Mouse (Mus musculus): ENCODE data around the gene Ccdc6. TPM values are rescaled to one million over a fixed set of nuclear protein-coding genes. Genes with fewer than 3 reads are reported as not detected.

Ccdc6 gene
- total RNA-seq, 1 experiment = 21.3 TPM

DNA sequence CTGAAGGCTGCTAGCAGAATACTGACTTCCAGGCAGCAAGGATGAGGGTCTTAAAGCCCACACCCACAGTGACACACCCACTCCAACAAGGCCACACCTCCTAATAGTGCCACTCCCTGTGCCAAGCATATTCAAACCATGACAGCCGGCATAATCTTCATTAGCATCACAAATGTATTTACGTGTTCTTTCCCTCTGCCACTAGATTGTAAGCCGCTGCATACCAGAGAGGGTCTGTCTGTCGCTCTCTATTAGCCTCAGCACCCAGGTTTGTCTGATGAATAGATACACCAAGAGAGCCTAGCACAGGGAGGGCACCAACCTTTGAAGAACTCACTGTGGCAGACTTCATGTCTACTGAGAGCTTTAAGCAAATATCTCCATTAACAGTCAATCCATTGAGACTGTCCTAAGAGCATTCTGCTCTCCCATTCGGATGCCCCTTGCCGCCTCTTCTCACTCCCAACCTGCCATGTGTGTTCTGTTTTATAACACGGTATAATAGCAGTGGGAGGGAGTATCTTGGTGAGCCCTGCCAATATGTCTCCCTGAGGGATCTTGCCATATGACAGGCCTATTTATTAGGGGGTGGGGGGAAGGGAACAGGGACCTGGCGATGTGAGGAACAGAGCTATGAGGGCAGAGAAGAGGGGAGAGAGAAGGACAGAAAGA lies 30.3 kb upstream of the Ccdc6 start:
- no peaks in the 10 kb centered on the region for H3K36me3 ChIP-seq (ENCODE audit: control insufficient read depth, insufficient read depth, low read length, poor library complexity, severe bottlenecking)
- no peak for DNase-seq (ENCODE audit: low read depth, low spot score)
- H3K4me1 ChIP-seq (ENCODE audit: control insufficient read depth in 2 of 2, insufficient read depth in 2 of 2, low read length in 2 of 2, poor library complexity in 1 of 2) = peaks cover 0 to 5% of the 10 kb centered on the region in 2 experiments; a peak in 1 of 4 replicates
- H3K4me3 ChIP-seq (ENCODE audit: insufficient read depth in 1 of 2, low read depth in 1 of 2, low read length in 2 of 2, poor library complexity in 1 of 2, severe bottlenecking in 1 of 2) = no peak overlapping the region
- H3K27ac ChIP-seq (ENCODE audit: insufficient read depth, low read depth, low read length, poor library complexity, severe bottlenecking) = no peak overlapping the region
- no peaks in the 10 kb centered on the region for H3K9me3 ChIP-seq (ENCODE audit: control insufficient read depth, insufficient read depth, low read depth, low read length)
- H3K9ac ChIP-seq (ENCODE audit: insufficient read depth, low read depth, low read length, poor library complexity, severe bottlenecking) = no peak overlapping the region
- no peak for TF ChIP-seq ZNF384 (IDR thresholded peaks at IDR 0.05; ENCODE audit: low read depth, low read length)
- no peak for TF ChIP-seq MAFK (IDR thresholded peaks at IDR 0.05; ENCODE audit: insufficient read depth, low read depth, low read length)
- TF ChIP-seq HCFC1 (IDR thresholded peaks at IDR 0.05; ENCODE audit: borderline replicate concordance, insufficient read depth, low read length) = no peak
- no peak for TF ChIP-seq CHD2 (IDR thresholded peaks at IDR 0.05; ENCODE audit: low read depth, low read length)
- no peak for TF ChIP-seq ZC3H11A (IDR thresholded peaks at IDR 0.05; ENCODE audit: borderline replicate concordance, low read depth, low read length)
- in situ Hi-C loops (cut with MboI; ENCODE audit: low sequenced_read_pairs in 2 of 2, unreplicated experiment in 2 of 2) = no loop called here

DNA sequence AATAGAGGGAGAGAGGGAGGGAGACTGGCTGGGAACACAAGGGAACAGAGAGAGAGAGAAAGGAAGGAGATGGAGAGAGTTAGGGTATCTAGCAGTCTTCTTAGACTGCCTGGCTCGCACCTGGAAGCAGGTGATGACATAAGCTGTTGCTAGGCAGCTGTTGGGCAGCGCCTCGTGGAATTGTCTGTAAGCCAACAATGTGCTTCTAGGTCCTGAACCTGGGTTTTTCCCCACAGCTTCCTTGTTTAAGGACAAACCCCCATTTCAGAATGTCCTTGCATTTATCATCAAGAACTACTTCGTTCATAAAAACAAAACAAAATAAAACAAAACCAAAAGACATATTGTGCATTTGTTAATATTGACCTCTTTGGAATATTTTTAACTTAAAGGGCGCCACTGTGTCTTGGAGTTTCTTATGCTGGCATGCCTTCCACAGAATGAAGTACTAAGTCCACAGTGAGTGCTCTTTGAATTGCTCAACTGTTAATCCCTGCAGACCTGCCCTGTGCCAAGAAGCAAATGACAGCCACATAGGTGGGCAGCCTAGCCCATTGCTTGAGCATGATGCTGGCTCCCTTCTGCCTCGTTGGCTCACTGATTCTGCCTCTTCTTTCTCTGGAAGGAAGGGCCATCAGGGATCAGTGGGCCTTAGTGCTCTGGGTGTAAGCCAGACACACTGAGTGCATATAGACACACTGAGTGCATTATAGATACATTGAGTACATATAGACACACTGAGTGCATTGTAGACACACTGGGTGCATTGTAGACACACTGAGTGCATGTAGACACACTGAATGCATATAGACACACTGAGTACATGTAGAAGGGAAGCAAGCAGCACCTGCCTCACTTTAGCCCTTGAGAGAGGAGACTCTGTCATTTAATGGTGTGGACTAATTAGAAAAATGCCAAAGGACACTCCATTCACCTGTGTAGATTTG lies 29.5 kb upstream of the Ccdc6 start:
- H3K9ac ChIP-seq (ENCODE audit: insufficient read depth, low read depth, low read length, poor library complexity, severe bottlenecking) = no peak overlapping the region
- no peak for DNase-seq (ENCODE audit: low read depth, low spot score)
- H3K4me1 ChIP-seq (ENCODE audit: control insufficient read depth in 2 of 2, insufficient read depth in 2 of 2, low read length in 2 of 2, poor library complexity in 1 of 2) = peaks cover 0 to 5% of the 10 kb centered on the region in 2 experiments; a peak in 1 of 4 replicates
- H3K27ac ChIP-seq (ENCODE audit: insufficient read depth, low read depth, low read length, poor library complexity, severe bottlenecking) = no peak overlapping the region
- TF ChIP-seq CHD2 (IDR thresholded peaks at IDR 0.05; ENCODE audit: low read depth, low read length) (no peak), HCFC1 (IDR thresholded peaks at IDR 0.05; ENCODE audit: borderline replicate concordance, insufficient read depth, low read length) (no peak), ZC3H11A (IDR thresholded peaks at IDR 0.05; ENCODE audit: borderline replicate concordance, low read depth, low read length) (no peak), ZNF384 (IDR thresholded peaks at IDR 0.05; ENCODE audit: low read depth, low read length) (no peak), MAFK (IDR thresholded peaks at IDR 0.05; ENCODE audit: insufficient read depth, low read depth, low read length) (no peak)
- no peaks in the 10 kb centered on the region for H3K36me3 ChIP-seq (ENCODE audit: control insufficient read depth, insufficient read depth, low read length, poor library complexity, severe bottlenecking)
- no peak overlapping the region for H3K4me3 ChIP-seq (ENCODE audit: insufficient read depth in 1 of 2, low read depth in 1 of 2, low read length in 2 of 2, poor library complexity in 1 of 2, severe bottlenecking in 1 of 2)
- no peaks in the 10 kb centered on the region for H3K9me3 ChIP-seq (ENCODE audit: control insufficient read depth, insufficient read depth, low read depth, low read length)
- in situ Hi-C loops (cut with MboI; ENCODE audit: low sequenced_read_pairs in 2 of 2, unreplicated experiment in 2 of 2) = no loop called here

DNA sequence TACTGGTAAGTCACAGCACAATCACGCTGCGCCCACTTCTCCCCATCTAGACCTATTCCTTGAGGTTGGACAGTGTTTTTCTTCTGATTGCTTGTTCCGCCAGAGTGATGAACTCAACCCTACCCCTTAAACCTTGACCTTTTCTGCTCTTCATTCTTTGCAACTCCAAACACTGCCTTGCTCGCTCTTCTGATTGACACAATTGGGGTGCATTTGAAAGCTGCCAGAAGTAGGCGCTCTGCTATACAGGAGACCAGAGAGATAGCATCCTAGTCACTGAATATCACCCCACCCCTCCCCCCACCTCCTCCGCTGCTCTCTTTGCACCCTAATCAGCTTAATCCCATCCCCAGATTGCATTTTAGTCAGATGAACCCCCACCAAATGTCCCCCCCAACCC lies 27.6 kb upstream of the Ccdc6 start:
- Histone ChIP-seq H3K4me3 (ENCODE audit: insufficient read depth in 1 of 2, low read depth in 1 of 2, low read length in 2 of 2, poor library complexity in 1 of 2, severe bottlenecking in 1 of 2) (0 out of 4 replicates have a peak overlapping the region, but pooled peaks of 1 of the 2 experiments have one; percentile 50), H3K9ac (ENCODE audit: insufficient read depth, low read depth, low read length, poor library complexity, severe bottlenecking) (no peak overlapping the region), H3K27ac (ENCODE audit: insufficient read depth, low read depth, low read length, poor library complexity, severe bottlenecking) (no peak overlapping the region), H3K4me1 (ENCODE audit: control insufficient read depth in 2 of 2, insufficient read depth in 2 of 2, low read length in 2 of 2, poor library complexity in 1 of 2) (peaks cover 0 to 5% of the 10 kb centered on the region in 2 experiments; a peak in 1 of 4 replicates), H3K36me3 (ENCODE audit: control insufficient read depth, insufficient read depth, low read length, poor library complexity, severe bottlenecking) (no peaks in the 10 kb centered on the region), H3K9me3 (ENCODE audit: control insufficient read depth, insufficient read depth, low read depth, low read length) (no peaks in the 10 kb centered on the region)
- TF ChIP-seq HCFC1 (IDR thresholded peaks at IDR 0.05; ENCODE audit: borderline replicate concordance, insufficient read depth, low read length) (no peak), CHD2 (IDR thresholded peaks at IDR 0.05; ENCODE audit: low read depth, low read length) (no peak), ZC3H11A (IDR thresholded peaks at IDR 0.05; ENCODE audit: borderline replicate concordance, low read depth, low read length) (no peak), MAFK (IDR thresholded peaks at IDR 0.05; ENCODE audit: insufficient read depth, low read depth, low read length) (no peak), ZNF384 (IDR thresholded peaks at IDR 0.05; ENCODE audit: low read depth, low read length) (no peak)
- DNase-seq (ENCODE audit: low read depth, low spot score) = no peak
- in situ Hi-C loops (cut with MboI; ENCODE audit: low sequenced_read_pairs in 2 of 2, unreplicated experiment in 2 of 2) = no loop called here

DNA sequence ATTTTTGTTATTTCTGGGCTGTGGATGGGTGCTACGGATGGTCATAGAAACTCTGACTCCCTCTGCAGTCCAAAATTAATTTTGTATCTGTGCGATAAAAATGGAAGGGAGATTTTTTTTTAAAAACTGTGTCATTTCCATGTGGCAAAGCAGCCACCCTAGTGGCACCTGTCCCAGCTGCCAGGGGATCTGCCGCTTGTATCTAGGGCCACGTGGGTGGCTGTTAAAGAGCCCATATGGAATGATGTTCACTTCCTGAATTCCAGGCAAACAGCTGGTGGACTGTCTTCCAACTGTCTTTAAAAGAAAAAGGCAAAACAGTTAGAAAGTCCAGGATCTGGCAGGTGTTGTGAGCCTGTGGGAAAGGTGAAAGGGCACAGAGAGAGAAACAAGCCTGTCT lies 25.6 kb upstream of the Ccdc6 start:
- Histone ChIP-seq H3K4me3 (ENCODE audit: insufficient read depth in 1 of 2, low read depth in 1 of 2, low read length in 2 of 2, poor library complexity in 1 of 2, severe bottlenecking in 1 of 2) (no peak overlapping the region), H3K27ac (ENCODE audit: insufficient read depth, low read depth, low read length, poor library complexity, severe bottlenecking) (no peak overlapping the region), H3K9me3 (ENCODE audit: control insufficient read depth, insufficient read depth, low read depth, low read length) (no peaks in the 10 kb centered on the region), H3K9ac (ENCODE audit: insufficient read depth, low read depth, low read length, poor library complexity, severe bottlenecking) (no peak overlapping the region), H3K4me1 (ENCODE audit: control insufficient read depth in 2 of 2, insufficient read depth in 2 of 2, low read length in 2 of 2, poor library complexity in 1 of 2) (peaks cover 0 to 5% of the 10 kb centered on the region in 2 experiments; a peak in 1 of 4 replicates), H3K36me3 (ENCODE audit: control insufficient read depth, insufficient read depth, low read length, poor library complexity, severe bottlenecking) (no peaks in the 10 kb centered on the region)
- no peak for DNase-seq (ENCODE audit: low read depth, low spot score)
- in situ Hi-C loops (cut with MboI; ENCODE audit: low sequenced_read_pairs in 2 of 2, unreplicated experiment in 2 of 2) = no loop called here
- TF ChIP-seq CHD2 (IDR thresholded peaks at IDR 0.05; ENCODE audit: low read depth, low read length) (no peak), MAFK (IDR thresholded peaks at IDR 0.05; ENCODE audit: insufficient read depth, low read depth, low read length) (no peak), ZNF384 (IDR thresholded peaks at IDR 0.05; ENCODE audit: low read depth, low read length) (no peak), ZC3H11A (IDR thresholded peaks at IDR 0.05; ENCODE audit: borderline replicate concordance, low read depth, low read length) (no peak), HCFC1 (IDR thresholded peaks at IDR 0.05; ENCODE audit: borderline replicate concordance, insufficient read depth, low read length) (no peak)
